Mouse (Mus musculus) hindbrain, embryonic 13.5 days (tissue): ENCODE measurements at regions not wholly inside any gene's neighbourhood (a gene's known extent, or its start where the extent isn't known, plus 50 kb on each side); places are given as distances from the start of the nearest gene placed in this dataset.
"Not testable (repeated sequence)": the region's sequence is repeated elsewhere in the genome, so short reads cannot be mapped to it uniquely, and the experiment has no call there.

ENCODE experiments used
- ATAC-seq: fragments of 200-750 bp; cut with Nextera tagmentation; 2 replicates; pipeline ENCODE4 v1.8.0; 2017; ENCODE audit warnings: moderate TSS enrichment; ENCODE audit not compliant: low FRiP score
- H3K27ac ChIP-seq: fragments of 300-500 bp; sonication (generic); 2 replicates; pipeline ENCODE4 v1.5.1; 2015; ENCODE audit warnings: inconsistent platforms, mild to moderate bottlenecking, moderate library complexity
- H3K27me3 ChIP-seq: fragments of 300-500 bp; sonication (generic); 2 replicates; pipeline ENCODE4 v1.6.1; 2015; ENCODE audit warnings: mild to moderate bottlenecking, inconsistent platforms
- H3K36me3 ChIP-seq: fragments of 300-500 bp; sonication (generic); 2 replicates; pipeline ENCODE4 v1.6.1; 2015; ENCODE audit warnings: mild to moderate bottlenecking, inconsistent platforms
- H3K4me1 ChIP-seq: fragments of 300-500 bp; sonication (generic); replicated peaks from 2 replicates; pipeline ENCODE4 v1.6.1; 2015; ENCODE audit warnings: inconsistent platforms
- H3K4me2 ChIP-seq: fragments of 300-500 bp; sonication (generic); 2 replicates; pipeline ENCODE4 v1.6.1; 2015; ENCODE audit warnings: inconsistent platforms, mild to moderate bottlenecking, moderate library complexity
- H3K4me3 ChIP-seq: fragments of 300-500 bp; sonication (generic); 2 replicates; pipeline ENCODE4 v1.5.1; 2015; ENCODE audit warnings: mild to moderate bottlenecking, inconsistent platforms
- H3K9ac ChIP-seq: fragments of 300-500 bp; sonication (generic); 2 replicates; pipeline ENCODE4 v1.6.1; 2015; ENCODE audit warnings: mild to moderate bottlenecking, inconsistent platforms
- H3K9me3 ChIP-seq: fragments of 300-500 bp; sonication (generic); 2 replicates; pipeline ENCODE4 v1.6.1; 2016; ENCODE audit warnings: inconsistent platforms
- WGBS: fragments of 180-500 bp; shearing (Covaris S2); methylation state at CpG from one replicate; pipeline ENCODE4 v1.1.7; 2015; 5-methylcytosine and 5-hydroxymethylcytosine counted together

DNA sequence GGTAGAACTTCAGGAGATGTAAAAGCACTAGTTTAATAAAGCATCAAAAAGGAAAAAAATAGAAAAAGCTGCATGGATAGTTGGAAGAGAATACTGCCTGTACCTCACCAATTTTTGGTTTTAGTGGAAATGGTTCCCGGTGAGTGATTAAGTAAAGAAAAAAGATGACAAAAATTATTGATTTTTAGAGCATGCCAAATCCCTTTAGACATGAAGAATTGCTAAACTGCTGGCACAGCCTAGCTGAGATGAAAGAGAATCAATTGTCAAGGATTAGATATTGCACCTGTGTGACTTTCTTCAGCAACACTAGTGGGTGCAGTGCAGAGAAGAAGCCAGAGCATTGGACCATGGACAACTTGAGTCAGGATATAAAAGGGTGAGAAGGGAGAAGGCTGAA is 348.7 kb upstream of the Cpeb2 start:
- no peak overlapping the region for H3K4me2 ChIP-seq
- no peaks in the 10 kb centered on the region for H3K27me3 ChIP-seq
- 85% methylated on average over 1 of the region's 1 CpGs for WGBS
- no peak for ATAC-seq
- H3K27ac ChIP-seq: no peak overlapping the region
- H3K9me3 ChIP-seq: no peaks in the 10 kb centered on the region
- no peaks in the 10 kb centered on the region for H3K4me1 ChIP-seq
- no peak overlapping the region for H3K9ac ChIP-seq
- no peaks in the 10 kb centered on the region for H3K36me3 ChIP-seq
- no peak overlapping the region for H3K4me3 ChIP-seq

DNA sequence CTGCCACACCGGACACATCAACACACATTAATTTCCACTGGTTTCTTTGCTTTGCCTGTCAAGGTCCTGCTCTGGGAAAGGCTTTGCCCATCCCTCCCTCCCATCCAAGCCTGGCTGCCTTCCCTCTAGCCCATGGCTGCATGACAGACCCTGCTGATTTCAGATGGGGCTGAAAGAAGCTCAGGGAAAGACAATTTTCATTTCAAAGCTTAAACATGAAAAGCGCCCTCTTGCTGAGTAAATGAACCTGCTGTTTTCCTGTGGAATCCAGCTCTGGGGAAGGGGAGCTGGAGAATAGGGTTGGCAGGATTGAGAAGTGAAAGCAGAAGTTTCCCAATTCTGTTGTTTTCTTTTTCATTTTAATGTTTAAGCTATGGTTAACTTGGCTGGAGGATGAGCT is 341.1 kb upstream of the Cpeb2 start:
- Histone ChIP-seq H3K4me2 (no peak overlapping the region), H3K9ac (no peak overlapping the region), H3K9me3 (no peaks in the 10 kb centered on the region), H3K36me3 (no peaks in the 10 kb centered on the region), H3K4me1 (peaks cover 2% of the 10 kb centered on the region; the same call in 1 of the 2 replicates), H3K4me3 (no peak overlapping the region), H3K27ac (no peak overlapping the region), H3K27me3 (no peaks in the 10 kb centered on the region)
- 18% methylated on average over 2 of the region's 2 CpGs for WGBS
- ATAC-seq: 0 out of 2 replicates have a peak, but pooled peaks have one; percentile 65

DNA sequence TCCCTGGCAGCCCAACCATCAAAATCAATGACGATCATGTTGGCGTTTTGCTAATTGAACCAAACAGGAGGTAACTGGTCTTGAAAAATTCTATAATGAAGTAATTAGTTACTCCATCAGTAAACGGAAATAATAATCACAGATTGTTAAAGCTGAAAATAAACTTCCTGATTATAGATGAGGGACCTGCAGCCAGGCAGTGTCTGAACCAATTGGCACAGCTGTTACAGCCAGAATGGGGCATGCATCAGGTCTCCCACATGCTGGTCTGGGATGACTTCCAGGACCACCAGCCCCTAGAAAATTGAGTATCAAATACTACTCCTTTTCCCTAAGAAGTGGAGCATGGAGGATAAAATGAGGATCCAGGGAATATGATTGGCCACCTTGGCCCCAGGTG is 326.8 kb upstream of the Cpeb2 start:
- no peaks in the 10 kb centered on the region for H3K4me1 ChIP-seq
- no peaks in the 10 kb centered on the region for H3K9me3 ChIP-seq
- no peak for ATAC-seq
- no peak overlapping the region for H3K4me3 ChIP-seq
- H3K36me3 ChIP-seq: no peaks in the 10 kb centered on the region
- H3K4me2 ChIP-seq: no peak overlapping the region
- 58% methylated on average over 3 of the region's 3 CpGs for WGBS
- H3K27ac ChIP-seq: no peak overlapping the region
- H3K9ac ChIP-seq: no peak overlapping the region
- no peaks in the 10 kb centered on the region for H3K27me3 ChIP-seq

- ATAC-seq: no peak
- Histone ChIP-seq H3K27ac (no peak overlapping the region), H3K4me2 (no peak overlapping the region), H3K36me3 (no peaks in the 10 kb centered on the region), H3K27me3 (no peaks in the 10 kb centered on the region), H3K4me3 (no peak overlapping the region), H3K9ac (no peak overlapping the region), H3K9me3 (no peaks in the 10 kb centered on the region), H3K4me1 (no peaks in the 10 kb centered on the region)
- WGBS: 85% methylated on average over 3 of the region's 3 CpGs
Measured at GRCm38 (mm10) chr5:42919328-42919727, 313.6 kb upstream of the Cpeb2 start.

GRCm38 (mm10) chr5:42932106-42932505 is 300.9 kb upstream of the Cpeb2 start:
- H3K27me3 ChIP-seq: no peaks in the 10 kb centered on the region
- no peak overlapping the region for H3K27ac ChIP-seq
- no peak overlapping the region for H3K4me3 ChIP-seq
- no peaks in the 10 kb centered on the region for H3K36me3 ChIP-seq
- H3K9ac ChIP-seq: no peak overlapping the region
- H3K4me1 ChIP-seq: no peaks in the 10 kb centered on the region
- ATAC-seq: no peak
- WGBS: 83% methylated on average over 2 of the region's 2 CpGs
- H3K9me3 ChIP-seq: no peaks in the 10 kb centered on the region
- H3K4me2 ChIP-seq: no peak overlapping the region

GRCm38 (mm10) chr5:42959296-42959862 is 273.6 kb upstream of the Cpeb2 start:
- 0 out of 2 replicates have a peak, but pooled peaks cover 5% of the 10 kb centered on the region for H3K4me1 ChIP-seq
- no peak overlapping the region for H3K27ac ChIP-seq
- H3K4me2 ChIP-seq: no peak overlapping the region
- WGBS: 69% methylated on average over 9 of the region's 9 CpGs
- H3K4me3 ChIP-seq: no peak overlapping the region
- H3K36me3 ChIP-seq: no peaks in the 10 kb centered on the region
- ATAC-seq: 0 out of 2 replicates have a peak, but pooled peaks have one; percentile 39
- no peaks in the 10 kb centered on the region for H3K27me3 ChIP-seq
- no peaks in the 10 kb centered on the region for H3K9me3 ChIP-seq
- no peak overlapping the region for H3K9ac ChIP-seq

DNA sequence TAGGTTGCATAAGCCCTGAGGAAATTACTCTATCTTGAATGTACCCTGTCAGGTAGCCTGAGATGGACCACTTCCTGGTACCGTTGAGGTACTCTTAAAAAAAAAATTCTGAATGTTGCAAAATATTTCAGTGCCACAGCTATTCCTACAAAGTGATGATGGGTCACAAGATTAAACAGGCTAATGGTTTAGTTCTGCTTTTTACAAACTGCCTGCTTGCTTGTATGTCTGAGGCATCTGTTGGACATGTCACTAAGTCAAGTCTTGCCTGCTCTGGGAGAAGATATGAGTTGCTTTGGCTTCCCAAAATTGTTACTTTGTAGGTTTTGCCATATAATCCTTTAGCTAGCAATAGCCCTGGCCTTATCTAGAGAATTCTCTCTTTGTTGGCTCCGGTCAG is 266.0 kb upstream of the Cpeb2 start:
- H3K4me1 ChIP-seq, H3K36me3 ChIP-seq, H3K9ac ChIP-seq, H3K27ac ChIP-seq, ATAC-seq, H3K4me3 ChIP-seq, H3K9me3 ChIP-seq, H3K27me3 ChIP-seq, H3K4me2 ChIP-seq: not testable (repeated sequence)
- 96% methylated on average over 2 of the region's 2 CpGs for WGBS

DNA sequence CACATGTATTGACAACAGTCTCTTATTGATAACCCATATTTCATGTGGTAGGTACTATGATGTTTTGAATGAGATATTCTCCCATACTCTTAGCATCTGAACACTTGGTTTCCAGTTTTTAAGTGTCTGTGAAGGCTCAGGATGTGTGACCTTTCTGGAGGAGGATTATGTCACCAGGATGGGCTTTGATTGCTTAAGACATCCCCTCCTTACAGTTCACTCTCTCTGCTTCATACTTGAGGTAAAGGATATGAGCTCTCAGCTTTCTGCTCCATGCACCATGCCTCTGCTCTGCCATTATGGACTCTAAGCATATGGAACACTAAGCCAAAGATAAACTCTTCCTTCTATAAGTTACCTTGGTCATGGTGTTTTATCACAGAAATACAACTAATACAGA is 263.8 kb upstream of the Cpeb2 start:
- Histone ChIP-seq H3K36me3 (no peaks in the 10 kb centered on the region), H3K9ac (no peak overlapping the region), H3K4me1 (no peaks in the 10 kb centered on the region), H3K4me3 (no peak overlapping the region), H3K27me3 (no peaks in the 10 kb centered on the region), H3K4me2 (no peak overlapping the region), H3K27ac (no peak overlapping the region), H3K9me3 (no peaks in the 10 kb centered on the region)
- ATAC-seq: no peak

GRCm38 (mm10) chr5:42969621-42970020 is 263.3 kb upstream of the Cpeb2 start:
- Histone ChIP-seq H3K36me3 (no peaks in the 10 kb centered on the region), H3K27ac (no peak overlapping the region), H3K9ac (no peak overlapping the region), H3K4me1 (no peaks in the 10 kb centered on the region), H3K9me3 (no peaks in the 10 kb centered on the region), H3K4me3 (no peak overlapping the region), H3K4me2 (no peak overlapping the region), H3K27me3 (no peaks in the 10 kb centered on the region)
- no peak for ATAC-seq
- WGBS: 81% methylated on average over 3 of the region's 3 CpGs

DNA sequence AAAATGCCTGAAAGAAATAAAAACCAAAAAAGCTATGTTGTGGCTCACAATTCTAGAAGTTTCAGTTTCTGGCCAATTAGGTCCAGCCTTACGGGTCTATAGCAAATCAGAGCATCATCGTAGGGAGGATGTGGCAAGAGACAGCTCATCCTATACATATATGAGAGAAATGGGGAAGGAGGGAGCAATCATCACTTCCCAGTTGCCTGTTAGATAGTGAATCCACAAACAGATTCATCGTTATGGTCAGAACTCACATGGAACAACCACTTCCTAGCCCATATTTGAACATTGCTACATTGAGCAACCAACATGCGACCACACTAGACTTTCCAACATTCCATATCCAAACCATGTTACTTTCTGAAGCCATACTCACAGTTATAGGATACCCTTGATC is 255.9 kb upstream of the Cpeb2 start:
- Histone ChIP-seq H3K9me3 (no peaks in the 10 kb centered on the region), H3K27ac (no peak overlapping the region), H3K27me3 (no peaks in the 10 kb centered on the region), H3K4me1 (0 out of 2 replicates have a peak, but pooled peaks cover 3% of the 10 kb centered on the region), H3K36me3 (no peaks in the 10 kb centered on the region), H3K4me3 (no peak overlapping the region), H3K4me2 (no peak overlapping the region), H3K9ac (no peak overlapping the region)
- WGBS: 90% methylated on average over 4 of the region's 4 CpGs
- no peak for ATAC-seq

DNA sequence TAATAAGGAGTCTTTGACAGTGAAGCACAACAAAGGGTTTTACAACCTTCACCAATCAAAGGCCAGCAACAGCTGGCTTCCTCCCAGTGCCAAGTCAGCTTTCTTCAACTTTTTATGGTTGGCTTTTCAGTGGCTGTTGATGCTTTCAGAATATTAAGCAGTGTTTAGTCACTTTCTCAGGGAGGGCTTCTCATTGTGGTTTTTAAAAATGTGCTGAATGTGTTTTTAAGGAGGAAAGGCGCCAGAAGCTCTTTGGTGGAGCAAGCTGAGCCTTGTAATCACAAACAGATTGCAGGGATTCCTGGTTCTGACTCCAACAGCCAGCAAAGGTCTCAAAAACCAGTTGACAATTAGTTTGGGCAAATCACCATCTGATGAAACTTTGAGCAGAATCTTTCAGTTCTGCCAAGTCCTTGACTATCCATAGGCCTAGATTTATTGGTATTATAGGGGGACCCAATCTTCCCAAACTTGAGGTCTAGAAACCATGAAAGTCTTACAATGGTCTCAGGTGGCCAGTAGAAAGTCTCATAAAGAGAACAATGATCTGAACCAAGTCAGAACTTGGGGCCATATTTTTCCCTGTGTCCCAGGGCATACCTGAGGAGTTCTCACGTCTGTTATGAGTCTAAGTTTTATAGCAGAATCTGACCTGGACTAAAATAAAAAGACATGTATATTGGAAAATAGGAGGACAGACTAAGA is 251.9 kb upstream of the Cpeb2 start:
- H3K9me3 ChIP-seq: no peaks in the 10 kb centered on the region
- no peak overlapping the region for H3K4me2 ChIP-seq
- no peak overlapping the region for H3K9ac ChIP-seq
- H3K4me3 ChIP-seq: no peak overlapping the region
- no peaks in the 10 kb centered on the region for H3K27me3 ChIP-seq
- H3K4me1 ChIP-seq: 0 out of 2 replicates have a peak, but pooled peaks cover 3% of the 10 kb centered on the region
- no peak for ATAC-seq
- no peak overlapping the region for H3K27ac ChIP-seq
- H3K36me3 ChIP-seq: no peaks in the 10 kb centered on the region
- 75% methylated on average over 2 of the region's 2 CpGs for WGBS

GRCm38 (mm10) chr5:42986203-42986602 is 246.8 kb upstream of the Cpeb2 start:
- no peak for ATAC-seq
- H3K9ac ChIP-seq: no peak overlapping the region
- H3K4me3 ChIP-seq: no peak overlapping the region
- 87% methylated on average over 4 of the region's 4 CpGs for WGBS
- no peak overlapping the region for H3K4me2 ChIP-seq
- H3K27ac ChIP-seq: no peak overlapping the region
- no peaks in the 10 kb centered on the region for H3K36me3 ChIP-seq
- H3K4me1 ChIP-seq: no peaks in the 10 kb centered on the region
- H3K9me3 ChIP-seq: no peaks in the 10 kb centered on the region
- H3K27me3 ChIP-seq: no peaks in the 10 kb centered on the region
